Comparison of ENCODE assay signal across 20 mouse cellular contexts in genomic region chr16:96109673-96110072, GRCm38 (mm10).
"Had no signal": no experiment of that assay in that cellular context is flagged by ENCODE, and none has a peak within 500 bp of the region (broad histone marks: within the 10 kb centered on the region; RNA-seq: fewer than 3 reads in every experiment).

No protein-coding gene starts in this region.

- H3K9me3 ChIP-seq: lung, embryonic 15.5 days; midbrain, embryonic 10.5 days; midbrain, embryonic 13.5 days; neural tube, embryonic 13.5 days had no signal

- H3K4me2 ChIP-seq: lung, embryonic 15.5 days; midbrain, embryonic 13.5 days; neural tube, embryonic 13.5 days had no signal

- DNase-seq: kidney, adult 2 months; kidney, postnatal 25 days; layer of hippocampus, adult 9-11 months; lung, adult 18-20 months; lung, postnatal 10 days; lung, postnatal 36 days; thymus, adult 2 months; thymus, postnatal 14 days had no signal

- H3K27ac ChIP-seq: kidney, postnatal 0 days; layer of hippocampus, adult 2 months; liver, embryonic 14.5 days; lung, embryonic 15.5 days; midbrain, embryonic 10.5 days; midbrain, embryonic 13.5 days; neural tube, embryonic 13.5 days; stomach, postnatal 0 days had no signal

- H3K27me3 ChIP-seq: lung, embryonic 15.5 days; midbrain, embryonic 13.5 days; neural tube, embryonic 13.5 days had no signal

- ATAC-seq: intestine, postnatal 0 days; midbrain, embryonic 13.5 days; midbrain, embryonic 16.5 days had no signal

- H3K36me3 ChIP-seq: lung, embryonic 15.5 days; midbrain, embryonic 10.5 days; midbrain, embryonic 13.5 days; neural tube, embryonic 13.5 days had no signal

- H3K4me3 ChIP-seq: layer of hippocampus, adult 2 months; lung, embryonic 15.5 days; megakaryocyte, embryonic 14.5 days; midbrain, embryonic 10.5 days; midbrain, embryonic 13.5 days; myocyte; neural tube, embryonic 13.5 days had no signal

- H3K9ac ChIP-seq: liver, embryonic 14.5 days; lung, embryonic 15.5 days; midbrain, embryonic 13.5 days; neural tube, embryonic 13.5 days had no signal

- H3K4me1 ChIP-seq: lung, embryonic 15.5 days; megakaryocyte, embryonic 14.5 days; midbrain, embryonic 10.5 days; midbrain, embryonic 13.5 days; neural tube, embryonic 13.5 days had no signal
